Mouse (Mus musculus) mouse trophoblast stem cell (cell line): ENCODE results near the gene Ctsz.

Experiments used
- in situ Hi-C, 2 experiments: fragments of 300-500 bp; cut with MseI, MboI; formaldehyde crosslinking; loops; 2 replicates in 1 of 2; 3 replicates in 1 of 2; pipeline ENCODE4 v1.15.1; 2025

The Ctsz gene

DNA sequence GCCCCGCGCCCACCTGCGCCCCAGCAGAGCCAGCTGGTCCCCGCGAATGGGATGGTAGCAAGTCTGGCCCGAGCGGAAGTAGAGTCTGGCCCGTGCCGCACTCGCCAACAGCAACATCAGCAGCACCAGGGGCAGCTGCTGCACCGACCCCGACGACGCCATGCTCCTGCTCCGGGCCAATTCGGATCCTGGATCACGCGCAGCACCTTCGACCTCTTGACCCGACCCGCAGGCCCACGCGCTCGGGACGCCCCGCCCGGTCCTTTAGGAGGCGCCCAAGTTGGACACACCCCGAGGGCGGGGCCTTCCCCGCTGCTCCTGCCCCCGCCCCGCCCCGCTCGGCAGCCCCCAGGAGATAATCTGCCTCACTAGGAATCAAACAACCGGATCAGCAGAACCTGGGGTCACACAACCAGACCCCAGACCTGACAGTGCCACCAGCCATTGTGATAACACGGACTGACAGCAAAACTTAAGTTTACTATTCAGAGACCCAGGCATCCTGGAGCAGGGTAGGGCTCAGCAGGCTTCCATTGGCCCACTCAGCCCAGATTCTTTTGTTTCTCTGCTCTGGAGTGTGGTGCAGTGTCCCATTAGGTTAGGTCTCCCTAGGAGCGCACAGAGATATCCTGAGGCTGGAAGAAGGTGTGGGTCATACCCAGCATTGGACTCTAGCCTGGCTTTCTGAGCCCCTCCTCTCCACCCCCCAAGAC is at the start of gene Ctsz:
Ctsz (minus strand) TSS at position 303 of the 713 bp plus-strand sequence.
- in situ Hi-C loops: no loop called here

DNA sequence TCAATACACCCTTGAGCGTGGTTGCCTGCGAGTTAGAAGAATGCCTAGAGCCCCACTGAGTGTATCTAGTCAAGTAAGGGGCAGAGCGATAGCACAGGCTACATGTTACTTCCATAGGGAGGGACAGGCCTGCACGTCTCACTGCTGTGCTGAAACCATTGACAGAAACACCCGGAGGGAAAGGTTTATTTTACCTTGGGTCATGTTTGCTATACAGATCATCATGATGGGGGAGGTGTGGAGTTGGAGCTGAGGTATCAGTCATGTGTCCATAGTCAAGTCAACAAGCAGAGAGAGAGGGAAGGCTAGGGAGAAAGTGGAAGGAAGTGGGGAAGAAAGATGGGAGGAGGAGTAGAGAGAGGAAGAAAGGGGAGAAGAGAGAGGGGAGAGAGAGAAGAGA is 48.2 kb upstream of the Ctsz start:
- in situ Hi-C loops: no loop called here

DNA sequence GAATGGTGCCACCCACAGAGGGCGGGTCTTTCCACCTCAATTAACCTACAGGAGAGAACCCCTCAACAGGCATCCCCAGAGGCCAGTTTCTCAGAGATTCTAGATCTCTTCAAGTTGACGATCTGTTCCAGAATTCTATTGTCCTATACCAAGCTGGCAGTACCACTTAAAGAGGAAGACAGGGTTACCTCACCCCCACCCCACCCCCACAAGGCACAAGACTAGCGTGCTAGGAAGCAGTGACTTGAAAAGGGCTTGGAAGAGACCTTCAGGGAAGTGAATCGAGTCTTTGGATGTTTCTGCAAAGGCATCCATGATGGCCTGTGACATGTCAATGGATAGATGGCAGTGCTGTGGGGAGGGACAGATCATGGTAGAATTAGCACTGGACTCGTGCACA is 39.9 kb upstream of the Ctsz start:
- in situ Hi-C loops: no loop called here

DNA sequence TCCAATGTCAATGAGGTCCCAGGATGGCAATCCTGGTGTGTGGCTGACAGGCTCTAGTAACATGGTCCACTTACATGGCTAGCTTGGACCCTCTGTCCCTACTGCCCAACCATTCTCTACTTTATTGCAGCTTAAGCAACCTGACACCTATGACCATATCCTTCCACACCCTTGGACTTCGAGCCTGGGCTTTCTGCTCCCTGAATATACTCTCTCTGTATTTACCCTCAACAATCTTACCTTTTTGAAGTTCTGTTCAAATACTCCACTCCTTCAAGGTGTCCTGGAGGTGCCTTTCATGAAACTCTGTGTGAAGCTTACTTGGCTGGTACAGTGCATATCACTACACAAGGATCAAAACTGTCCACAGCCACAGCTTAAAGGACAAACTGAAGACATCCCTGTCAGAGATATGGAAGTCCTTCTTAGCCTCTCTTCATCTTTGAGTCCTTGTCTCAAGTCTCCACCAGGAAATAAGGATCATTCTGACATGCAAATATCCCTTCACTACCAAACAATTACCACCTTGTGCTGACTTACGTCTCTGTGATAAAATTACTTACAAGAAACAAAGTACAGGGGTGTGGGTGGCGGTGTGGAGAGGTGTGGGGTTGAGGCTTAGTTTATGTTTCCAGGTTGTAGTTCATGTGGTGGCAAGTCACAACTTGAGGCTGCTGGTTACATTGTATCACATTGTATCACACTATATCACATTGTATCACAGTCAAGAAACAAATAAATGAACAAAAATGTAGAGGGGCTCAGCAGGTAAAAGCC is 38.9 kb upstream of the Ctsz start:
- in situ Hi-C loops: no loop called here

DNA sequence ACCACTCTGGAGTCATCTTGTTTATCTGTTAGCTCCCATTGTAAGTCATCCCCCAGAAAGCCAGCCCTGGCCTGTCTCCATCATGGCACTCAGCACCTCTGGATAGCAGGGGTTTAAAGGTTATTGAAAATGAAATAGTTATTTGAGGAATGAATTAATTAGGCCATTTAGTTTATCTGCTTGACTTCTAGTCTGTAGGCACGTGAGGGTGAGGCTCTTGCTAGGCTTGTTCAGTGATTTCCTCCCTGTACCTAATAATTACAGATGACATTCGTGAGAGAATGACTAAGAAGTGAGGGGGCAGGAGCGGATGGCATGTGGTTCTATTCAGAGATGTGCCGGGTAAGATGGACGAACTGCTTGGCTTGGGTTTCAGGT is 34.7 kb upstream of the Ctsz start:
- in situ Hi-C loops: no loop called here

DNA sequence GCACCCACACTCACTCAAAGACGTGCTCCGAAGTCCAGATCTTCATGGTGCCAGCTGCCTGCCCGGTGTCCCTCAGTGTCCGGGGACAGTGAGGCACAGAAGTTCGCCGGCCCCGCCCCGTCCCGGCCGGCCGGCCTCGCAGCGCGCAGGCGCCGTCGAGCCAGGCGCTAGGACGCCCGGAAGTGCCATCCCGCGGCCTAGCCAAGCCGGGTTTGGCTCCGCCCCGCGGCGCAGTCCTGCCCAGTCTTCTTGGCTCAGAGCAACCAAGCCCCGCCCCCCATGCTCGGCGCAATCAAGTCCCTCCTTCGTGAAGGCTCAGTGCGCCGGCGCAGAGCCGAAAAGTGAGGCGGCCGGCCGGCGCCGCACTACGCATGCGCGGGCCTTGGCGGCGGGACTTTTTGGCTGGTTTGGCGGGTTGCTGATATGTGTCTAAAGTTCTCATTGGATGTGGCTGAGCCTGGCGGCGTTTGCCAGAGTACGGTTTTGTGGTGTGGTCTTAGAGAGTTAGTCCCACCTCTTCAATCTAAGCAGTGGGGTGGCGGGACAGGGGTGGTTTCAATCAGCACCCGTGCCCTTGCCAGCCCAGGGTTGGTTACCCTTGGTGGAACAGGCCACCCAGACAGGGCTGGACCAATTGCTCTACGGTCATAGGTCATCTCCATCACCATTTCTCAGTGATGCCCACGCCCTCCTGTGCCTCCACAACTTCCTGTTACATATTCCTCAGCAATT is 34.1 kb upstream of the Ctsz start, which contains the start of gene Prelid3b:
Prelid3b (minus strand) TSS at position 264 of the 732 bp plus-strand sequence.
- in situ Hi-C loops: no loop called here

DNA sequence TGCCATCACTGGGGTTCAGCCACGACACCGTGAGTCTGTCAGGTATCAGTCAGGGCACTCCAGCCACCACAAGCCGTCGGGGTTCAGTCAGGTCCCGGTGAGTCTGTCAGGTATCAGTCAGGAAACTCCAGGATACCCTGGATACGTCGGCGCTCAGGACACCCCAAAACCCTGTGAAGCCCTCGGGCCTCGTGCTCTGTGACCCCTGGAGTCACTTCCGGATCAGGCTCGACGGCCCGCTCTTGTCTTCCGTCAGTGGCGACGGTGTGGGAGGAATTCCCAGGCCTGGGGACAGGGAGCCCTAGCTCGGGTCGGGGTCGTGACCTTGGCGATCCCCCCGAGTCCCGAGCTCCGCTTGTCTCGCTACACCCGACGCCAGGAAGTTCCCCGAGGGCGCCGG is 33.6 kb upstream of the Ctsz start:
- in situ Hi-C loops: no loop called here

DNA sequence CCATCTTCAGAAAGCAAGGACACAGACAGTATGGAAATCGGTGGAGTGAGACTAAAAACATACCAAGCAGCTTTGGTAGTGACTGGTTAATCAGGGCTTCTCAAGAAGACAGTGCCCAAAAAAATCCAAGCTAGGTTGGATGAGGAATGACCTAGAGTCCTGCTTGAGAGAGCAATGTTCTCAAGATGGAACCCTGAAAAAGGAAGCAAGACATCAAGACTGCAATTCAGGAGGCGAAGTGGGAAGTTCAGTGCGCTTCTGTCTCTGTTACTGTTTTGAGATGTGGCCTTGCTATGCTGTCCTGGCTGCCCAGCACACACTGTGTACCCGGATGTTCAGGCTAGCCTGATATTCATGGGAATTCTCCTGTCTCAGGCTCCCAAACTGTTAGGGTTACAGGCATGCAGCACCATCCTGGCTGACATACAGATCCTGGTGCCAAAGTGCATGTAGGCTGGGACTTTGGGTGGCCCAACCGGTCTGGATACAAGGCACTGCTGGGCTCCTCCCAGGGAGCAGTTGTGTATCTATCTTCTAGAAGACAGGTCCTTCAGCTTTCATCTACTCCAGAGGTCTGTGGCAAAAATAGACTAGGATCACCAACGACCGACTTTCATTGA is 32.1 kb upstream of the Ctsz start:
- in situ Hi-C loops: no loop called here

DNA sequence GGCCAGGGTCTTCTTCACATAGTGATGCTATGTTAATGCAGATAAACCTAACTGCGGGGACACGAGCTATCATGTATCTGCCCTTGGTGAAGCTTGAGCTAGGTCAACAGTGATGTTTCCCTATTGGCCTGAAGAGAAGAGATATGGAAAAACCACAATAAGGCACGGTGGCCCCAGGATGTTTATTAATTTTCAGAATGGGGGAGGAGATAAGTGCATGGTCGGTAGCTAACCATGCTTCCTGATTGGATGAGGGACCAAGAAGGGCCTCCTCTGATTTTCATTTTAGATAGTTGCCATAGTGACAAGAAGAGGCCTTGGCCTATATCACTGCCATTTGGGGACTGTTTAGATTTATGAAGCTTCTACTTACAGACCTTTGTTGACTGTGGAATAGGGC is 31.5 kb upstream of the Ctsz start:
- in situ Hi-C loops: no loop called here

DNA sequence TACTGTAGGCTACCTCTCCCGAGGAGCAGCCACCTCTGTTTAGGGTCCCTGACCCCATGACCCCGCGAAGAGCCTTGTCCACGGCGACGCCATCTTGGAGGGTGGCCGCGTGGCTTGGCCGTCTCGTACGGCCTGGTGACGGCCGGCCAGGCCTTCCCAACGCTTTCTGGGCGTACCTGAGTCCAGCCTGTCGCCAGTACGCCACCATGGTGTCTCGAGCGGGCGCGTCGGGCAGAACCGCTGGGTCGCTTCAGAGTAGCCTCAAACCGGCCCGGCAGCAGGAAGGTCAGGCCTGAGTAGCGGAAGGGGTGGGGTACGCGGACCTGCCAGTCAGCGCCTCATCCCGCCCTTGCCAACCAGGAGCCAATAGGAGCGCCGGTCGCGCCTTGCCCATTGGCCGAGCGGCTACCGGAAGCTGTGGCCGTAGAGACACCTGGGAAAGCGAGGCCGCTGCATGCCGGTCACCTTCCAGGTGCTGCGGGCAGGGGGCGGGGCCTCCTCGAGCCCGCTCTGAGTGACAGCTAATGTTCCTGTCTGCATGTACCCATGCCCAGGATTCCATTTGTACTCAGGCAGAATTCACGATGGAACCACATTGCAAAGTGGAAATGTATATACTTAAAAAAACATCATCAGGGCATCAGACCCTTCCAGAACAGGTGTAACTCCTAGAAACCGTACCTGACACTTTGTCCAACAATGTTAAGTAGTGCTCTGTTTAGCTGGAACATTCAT is 25.1 kb upstream of the Ctsz start, which contains the start of gene Atp5e:
Atp5e (minus strand) TSS at position 317 of the 735 bp plus-strand sequence.
- in situ Hi-C loops: no loop called here

DNA sequence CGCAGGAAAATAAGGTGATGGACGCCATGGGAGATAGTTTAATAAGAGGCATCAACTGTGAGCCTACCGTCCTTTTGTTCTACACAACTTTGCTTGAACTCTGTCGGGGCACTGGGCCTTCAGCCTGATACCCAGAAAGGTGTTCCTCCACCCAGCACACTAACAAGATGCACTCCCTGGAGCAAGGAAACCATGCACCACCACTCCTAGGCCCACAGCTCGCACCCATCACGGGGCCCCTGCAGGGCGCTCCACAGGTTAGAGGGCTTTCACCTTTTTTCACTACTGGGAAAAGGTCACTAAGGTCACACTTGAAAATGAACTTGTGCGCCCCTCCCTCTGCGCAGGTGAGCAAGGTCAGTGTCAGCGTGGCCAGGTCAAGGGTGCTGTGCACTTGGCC is 24.5 kb upstream of the Ctsz start:
- in situ Hi-C loops: no loop called here

DNA sequence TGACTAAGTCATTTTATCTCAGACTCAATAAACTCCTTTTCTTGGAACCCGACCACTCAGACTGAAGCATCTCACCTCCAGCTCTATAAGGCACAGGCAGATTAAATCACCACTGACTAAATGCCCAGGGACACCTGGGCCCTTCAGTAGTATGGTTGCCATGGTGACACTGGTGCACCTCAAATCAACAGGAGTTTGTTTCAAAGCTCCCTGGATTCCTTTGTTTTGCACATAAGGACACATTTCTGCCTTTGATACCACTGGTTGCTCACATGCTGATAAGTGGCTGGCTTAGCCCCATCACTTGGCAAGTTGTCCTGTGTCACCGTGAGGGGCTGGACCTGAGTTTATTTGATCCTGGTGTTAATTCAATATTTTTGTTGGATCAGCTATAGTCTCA is 20.5 kb upstream of the Ctsz start:
- in situ Hi-C loops: loop anchor here in 1 of 2 experiments (10.0 kb wide), 1 partner anchor 145 kb away; no protein-coding TSS in a partner anchor

DNA sequence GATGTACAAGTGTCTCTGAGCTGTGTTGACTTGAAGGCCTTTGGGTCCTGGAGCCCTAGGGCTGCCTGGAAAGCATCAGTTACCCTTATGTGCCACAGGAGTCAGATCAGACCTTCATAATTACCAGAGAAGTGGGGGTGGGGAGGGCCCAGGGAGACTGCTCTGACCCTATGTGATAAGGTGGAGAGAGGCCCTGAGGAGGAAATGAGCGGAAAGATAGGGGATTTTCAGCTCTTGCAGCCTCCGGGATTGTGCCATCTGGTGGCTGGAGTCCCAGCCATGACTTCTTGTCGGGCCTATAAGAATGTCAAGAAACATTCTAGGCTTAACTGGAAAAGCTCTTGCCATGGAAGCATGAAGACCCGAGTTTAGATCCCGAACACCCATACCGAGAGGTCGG is 14.8 kb upstream of the Ctsz start:
- in situ Hi-C loops: loop anchor here in 1 of 2 experiments (10.0 kb wide), 1 partner anchor 139 kb away; no protein-coding TSS in a partner anchor

DNA sequence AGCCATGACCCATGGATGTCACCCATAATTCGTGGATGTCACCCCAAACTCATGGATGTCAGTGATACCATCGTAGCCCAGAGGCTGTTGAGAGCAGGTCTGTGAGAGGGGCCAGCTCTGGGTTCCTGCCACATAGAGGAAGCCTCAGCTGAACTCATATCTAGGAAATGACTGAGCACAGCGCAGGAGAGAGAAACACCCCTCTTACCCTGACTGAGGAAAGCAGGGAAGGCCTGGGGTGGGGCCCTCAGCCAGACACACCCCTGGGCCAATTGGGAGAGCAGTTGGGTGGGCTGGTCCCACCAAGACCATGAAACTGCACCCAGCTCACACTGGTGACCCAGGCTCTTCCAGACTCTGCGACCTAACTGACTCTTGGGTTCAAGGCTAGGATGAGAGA is 11.5 kb upstream of the Ctsz start, which contains the start of gene Tubb1:
Tubb1 (plus strand) TSS at position 343 of the 400 bp plus-strand sequence.
- in situ Hi-C loops: loop anchor here in 1 of 2 experiments (10.0 kb wide), 1 partner anchor 136 kb away; no protein-coding TSS in a partner anchor

DNA sequence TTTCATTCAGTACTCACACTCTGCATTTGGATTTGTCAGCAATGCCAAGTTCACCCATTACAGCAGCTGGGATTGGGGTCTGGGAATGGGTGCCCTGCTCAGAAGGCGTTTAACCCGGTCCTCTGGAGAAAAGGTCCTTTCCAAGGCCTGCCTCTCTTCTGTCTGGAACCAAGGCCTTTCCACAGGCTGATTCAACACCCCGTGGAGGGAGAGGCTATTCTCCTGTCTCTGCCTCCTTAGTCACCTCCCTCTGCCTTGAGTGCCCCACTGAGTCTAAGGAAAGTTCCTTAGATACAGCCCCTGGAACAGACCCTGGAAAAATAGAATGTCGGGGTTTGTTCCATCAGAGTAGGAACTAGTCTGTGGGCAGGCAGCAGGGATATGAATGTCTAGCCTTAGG is 9.6 kb upstream of the Ctsz start:
- in situ Hi-C loops: no loop called here

DNA sequence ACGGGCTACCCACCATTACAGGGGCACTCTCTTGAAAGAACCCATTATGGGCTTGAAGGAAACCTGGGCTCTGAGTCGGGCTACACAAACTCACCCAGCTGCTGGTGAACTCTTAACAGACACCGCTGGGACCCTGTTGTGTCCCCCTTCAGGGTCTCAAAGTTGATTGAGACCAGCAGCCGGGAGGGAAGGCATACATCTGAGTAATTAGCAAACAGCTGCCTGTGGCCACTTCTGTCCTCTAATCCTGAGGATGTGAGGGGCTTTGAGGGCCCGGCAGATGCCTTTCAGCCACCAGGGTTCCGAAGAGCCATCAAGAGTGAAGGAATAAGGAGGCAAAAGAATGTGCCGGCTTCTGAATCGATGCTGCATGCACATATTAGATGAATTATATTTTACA is 8.1 kb upstream of the Ctsz start:
- in situ Hi-C loops: no loop called here

DNA sequence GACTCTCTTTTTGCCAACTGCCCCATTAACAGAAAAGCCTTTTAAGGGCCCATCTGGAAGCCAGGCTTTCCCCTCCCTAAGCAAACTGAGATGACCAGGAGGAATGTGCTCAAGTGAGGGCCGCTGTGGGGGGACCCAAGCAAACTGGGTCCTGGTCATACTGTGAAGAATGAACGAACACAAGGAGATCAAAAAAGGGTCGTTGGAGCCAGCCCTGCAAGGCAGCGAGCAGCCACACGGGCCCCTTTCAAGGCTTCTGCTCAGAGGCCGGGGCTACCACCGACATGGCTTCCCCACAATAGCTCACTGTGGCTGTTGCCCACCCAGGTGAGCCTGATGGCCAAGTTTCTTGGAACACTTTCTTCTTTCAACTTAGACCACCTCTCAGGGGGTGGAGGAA is 7.7 kb upstream of the Ctsz start:
- in situ Hi-C loops: no loop called here

DNA sequence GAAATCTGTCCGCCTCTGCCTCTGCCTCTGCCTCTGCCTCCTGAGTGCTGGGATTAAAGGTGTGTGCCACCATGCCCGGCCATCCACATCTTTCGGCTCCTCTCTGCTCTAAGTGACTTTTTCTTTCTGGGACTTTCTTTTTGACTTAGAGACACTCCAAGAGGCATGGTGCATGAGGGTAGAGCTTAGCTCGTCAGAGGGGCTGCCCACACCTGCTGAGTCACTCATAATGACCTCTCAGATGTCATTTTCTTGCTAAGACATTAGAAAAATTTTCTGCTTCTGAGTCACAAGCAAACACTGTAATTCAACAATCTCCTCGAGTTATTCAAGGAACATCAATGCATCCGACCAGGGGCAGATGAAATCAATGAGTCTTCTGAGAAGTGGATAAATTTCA is 6.2 kb upstream of the Ctsz start:
- in situ Hi-C loops: no loop called here

DNA sequence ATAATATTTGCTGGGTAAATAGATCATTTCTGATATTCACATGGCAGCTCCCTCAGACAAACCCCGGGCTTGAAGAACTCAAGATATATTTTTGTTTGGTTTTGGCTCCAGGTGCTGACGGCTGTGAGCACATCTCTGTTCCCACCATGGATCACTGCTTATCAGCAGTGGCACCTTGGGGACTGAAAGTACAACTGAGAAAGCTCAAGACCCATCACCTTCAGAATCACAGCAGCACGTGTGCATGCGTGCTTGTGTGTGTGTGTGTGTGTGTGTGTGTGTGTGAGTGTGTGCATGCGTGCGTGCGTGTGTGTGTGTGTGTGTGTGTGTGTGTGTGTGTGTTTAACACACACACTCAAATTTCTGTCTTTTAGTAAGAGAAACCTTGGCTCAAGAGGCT is 5.5 kb upstream of the Ctsz start:
- in situ Hi-C loops: no loop called here

DNA sequence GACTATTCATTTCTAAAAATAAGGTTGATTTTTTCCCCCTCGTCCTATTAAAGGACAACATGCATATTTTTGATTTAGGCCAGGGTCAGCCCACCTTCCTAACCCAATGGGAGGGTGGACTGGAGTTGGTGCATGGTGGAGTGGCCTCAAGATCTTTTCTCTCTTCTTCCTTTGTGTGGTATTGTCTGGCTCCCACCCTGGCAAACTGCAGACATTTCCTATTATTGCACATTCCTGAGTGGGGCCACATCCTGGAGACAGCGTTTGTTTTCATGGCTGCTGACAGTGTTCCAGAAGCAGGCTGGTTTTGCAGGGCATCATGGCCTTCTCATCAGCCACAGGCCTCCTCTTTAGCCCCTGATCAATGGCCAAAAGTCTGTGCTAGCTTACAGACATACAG is 4.2 kb upstream of the Ctsz start:
- in situ Hi-C loops: no loop called here

DNA sequence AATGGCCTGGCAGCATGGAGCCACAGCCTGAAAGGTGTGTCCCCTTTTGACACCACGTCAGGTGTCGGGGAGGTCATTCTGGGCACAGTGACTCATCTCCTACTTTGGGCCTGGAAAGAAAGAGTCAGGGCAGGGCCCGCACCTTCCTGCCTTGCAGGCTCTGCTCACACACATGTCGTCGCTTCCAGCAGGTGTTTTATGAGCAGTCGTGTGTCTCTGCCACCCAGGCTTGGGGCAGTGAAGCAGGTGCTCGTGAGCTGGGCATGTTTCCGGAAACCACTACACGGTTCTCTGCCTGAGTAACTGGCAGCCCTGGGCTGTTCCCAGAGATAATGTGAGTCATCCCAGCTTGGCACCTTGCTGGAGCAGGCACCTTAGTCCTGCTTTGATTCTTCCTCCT is 3.6 kb upstream of the Ctsz start:
- in situ Hi-C loops: no loop called here
